Mouse (Mus musculus): ENCODE results near the gene Mocs3.
A peak's percentile ranks its signal among the peaks of the same experiment; 100 is the strongest.

GRCm38 (mm10) chr2:168248856-168249245, 18.4 kb downstream of the Mocs3 start:
- TF ChIP-seq CTCF (IDR thresholded peaks at IDR 0.05; ENCODE audit: low read depth) (peak; percentile 23; the same call in 1 of the 2 replicates), EP300 (IDR thresholded peaks at IDR 0.05; ENCODE audit: low read depth) (no peak)
